Mouse (Mus musculus) left cerebral cortex, postnatal 14 days (tissue): ENCODE data around the gene Tmem38b. TPM values are rescaled to one million over a fixed set of nuclear protein-coding genes. Genes with fewer than 3 reads are reported as not detected.

Experiments
- DNase-seq, 2 experiments: peaks; one replicate each; pipeline ENCODE4 v3.0.0; 2021 to 2022; ENCODE audit warnings: low spot score in 2 of 2, mixed read lengths in 1 of 2
- intact Hi-C: fragments of 180-260 bp; cut with DNase I; formaldehyde crosslinking; loops from one replicate; pipeline ENCODE4 v1.15.1; 2025
- total RNA-seq, 2 experiments: library from RNA; stranded (reverse); gene quantifications; 2 replicates each; pipeline ENCODE4 v1.2.3; 2021

Tmem38b gene
- total RNA-seq, 2 experiments from 2014 or later: 10.2 to 16.8 TPM

GRCm38 (mm10) chr4:53866459-53866858 is 40.6 kb downstream of the Tmem38b start:
- DNase-seq: no peak
- intact Hi-C loops: no loop called here

DNA sequence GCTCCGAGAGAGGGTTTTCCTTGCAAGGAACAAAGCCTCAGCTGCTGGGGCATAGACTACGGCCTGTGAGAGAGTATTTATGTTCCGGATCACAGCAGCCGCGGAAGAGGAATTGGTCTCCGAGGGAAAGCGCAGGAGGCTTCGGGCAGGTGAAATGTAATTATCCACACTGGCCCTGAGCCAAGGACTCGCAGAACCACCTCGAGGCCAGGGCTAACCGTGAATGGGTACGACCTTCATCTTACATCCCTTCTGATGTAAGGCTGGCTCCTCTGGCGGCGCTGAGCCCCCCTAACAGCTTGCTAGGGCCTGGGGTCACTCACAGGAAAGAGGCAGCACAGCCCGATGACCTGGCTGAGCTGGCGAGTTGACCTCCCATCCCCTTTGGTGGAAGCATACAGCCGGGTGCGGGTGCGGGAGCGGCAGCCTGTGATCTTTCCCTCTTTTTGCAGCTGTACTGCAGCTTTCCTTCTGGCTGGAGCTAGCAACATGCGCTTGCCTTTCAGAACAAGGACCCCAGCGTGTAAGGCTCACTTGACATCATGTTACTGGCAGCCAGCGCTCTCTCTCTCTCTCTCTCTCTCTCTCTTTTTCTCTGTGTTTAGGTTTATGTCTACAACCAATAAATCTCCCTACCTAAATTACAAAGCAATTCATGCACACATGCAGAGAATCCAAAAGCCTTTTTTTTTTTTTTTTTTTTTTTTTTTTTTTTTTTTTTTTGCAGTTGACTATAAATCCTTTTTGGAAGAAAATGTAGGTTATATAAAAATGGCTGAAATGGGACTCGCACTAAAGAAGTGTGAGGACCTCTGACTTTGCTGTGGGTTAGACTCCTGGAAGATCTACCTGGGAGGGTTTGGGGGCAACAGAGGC is 52.9 kb downstream of the Tmem38b start:
- intact Hi-C loops: no loop called here
- no peak for DNase-seq

DNA sequence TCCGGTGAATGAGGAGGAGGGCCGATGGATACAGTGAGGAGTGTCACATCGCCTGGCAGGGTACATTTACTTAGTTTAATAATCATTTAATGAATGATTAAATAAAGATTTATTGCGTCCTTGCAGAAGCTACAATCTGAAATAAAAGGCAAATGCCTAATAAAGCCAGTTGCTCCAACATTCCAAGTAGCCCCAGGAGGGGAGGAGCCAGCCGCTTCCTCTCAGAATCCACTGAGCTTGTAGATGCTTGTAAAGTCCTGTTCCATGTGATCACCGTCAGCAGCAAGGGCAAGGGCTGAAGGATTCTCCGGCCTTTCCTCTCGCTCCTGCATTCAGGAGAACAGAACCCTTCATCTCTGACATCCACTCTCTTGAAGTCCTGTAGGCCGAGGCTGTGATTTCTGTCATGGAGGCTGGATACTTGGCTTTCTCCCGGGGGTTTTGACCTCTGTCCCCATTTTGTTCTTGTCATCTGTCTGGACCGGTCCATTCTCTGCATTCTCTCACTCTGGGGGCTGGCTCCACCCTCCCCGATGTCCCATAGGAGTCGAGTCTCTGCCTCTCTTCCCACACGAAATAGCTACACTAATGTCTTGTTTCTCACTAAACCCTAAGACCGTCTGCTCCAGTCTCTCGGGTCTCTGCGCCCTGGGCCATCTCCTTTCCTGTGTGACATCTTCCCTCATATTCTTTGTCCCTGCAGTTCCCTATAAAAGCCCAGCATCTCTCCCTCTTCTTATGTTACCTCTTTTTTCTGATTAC is 57.3 kb downstream of the Tmem38b start:
- no peak for DNase-seq
- intact Hi-C loops: loop anchor here (5.0 kb wide), 1 partner anchor 1359 kb away; no protein-coding TSS in a partner anchor

- intact Hi-C loops: loop anchor here (1.0 to 5.0 kb wide), 2 partner anchors 35 to 1358 kb away; no protein-coding TSS in a partner anchor
- peak; percentile 52 to 66 for DNase-seq
Measured at GRCm38 (mm10) chr4:53884351-53885245, 58.8 kb downstream of the Tmem38b start.

GRCm38 (mm10) chr4:53886342-53887088 is 60.7 kb downstream of the Tmem38b start:
- DNase-seq: no peak
- intact Hi-C loops: no loop called here

- intact Hi-C loops: no loop called here
- DNase-seq: no peak
Measured at GRCm38 (mm10) chr4:53895335-53895734, 69.5 kb downstream of the Tmem38b start.

DNA sequence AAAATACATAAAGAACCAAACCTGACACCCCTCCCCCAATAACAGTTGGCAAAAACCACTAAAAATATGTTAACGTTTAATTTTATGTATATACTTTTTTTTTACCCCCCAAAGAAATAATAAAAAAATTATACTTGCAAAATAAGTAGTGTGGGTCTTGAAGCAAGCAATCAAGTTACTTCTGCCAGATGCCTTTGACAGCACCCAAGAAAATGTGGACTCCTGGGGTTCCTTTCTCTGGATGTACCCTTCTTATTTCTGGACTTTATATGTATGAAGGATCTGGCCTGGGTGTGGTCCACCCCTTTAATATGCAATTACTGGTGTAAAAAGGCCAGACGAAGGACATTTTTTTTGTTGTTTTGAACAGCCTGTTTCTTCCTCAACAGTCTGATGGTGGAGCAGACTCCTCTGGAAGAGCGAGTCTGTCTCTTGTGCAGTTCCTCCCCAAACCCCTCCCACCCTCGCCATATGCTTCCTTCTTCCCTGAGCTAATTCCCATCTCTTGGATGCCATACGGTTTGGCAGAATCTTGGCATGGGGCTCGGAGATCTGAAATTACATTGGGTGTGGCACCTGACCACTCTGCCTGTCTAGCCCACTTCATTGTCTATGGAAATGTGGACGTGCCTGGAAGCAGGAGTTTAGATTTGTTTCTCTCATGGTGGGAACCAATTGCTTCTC is 70.4 kb downstream of the Tmem38b start:
- intact Hi-C loops: no loop called here
- DNase-seq: no peak

DNA sequence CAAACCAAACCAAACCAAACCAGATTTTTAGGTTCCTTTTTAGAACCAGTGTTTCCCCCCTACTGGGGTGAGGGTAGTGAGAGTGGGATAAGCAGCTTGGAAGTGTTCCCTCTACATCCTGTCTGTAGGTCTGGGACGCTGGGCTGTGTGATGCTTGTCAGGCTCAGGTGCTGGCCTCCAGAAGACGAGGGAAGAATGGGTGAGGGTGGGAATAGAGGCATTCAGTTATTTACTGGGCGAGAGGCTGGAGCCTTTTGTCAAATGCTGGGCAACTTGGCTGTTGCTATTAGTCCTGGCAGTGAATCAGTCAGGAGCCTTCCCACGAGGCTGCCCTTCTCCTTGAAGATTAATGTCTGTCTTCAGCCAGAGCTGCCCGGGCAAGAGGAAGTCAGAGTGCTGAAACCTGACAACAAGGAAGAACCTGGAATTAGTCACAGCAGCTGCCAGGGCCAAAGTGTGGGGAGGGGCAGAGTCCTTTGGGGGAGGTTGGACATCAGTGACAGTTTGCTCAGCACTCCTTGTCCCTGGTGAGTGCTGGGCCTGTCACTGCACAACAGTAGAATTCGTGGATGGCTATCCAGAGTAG is 74.6 kb downstream of the Tmem38b start:
- intact Hi-C loops: no loop called here
- no peak for DNase-seq

- intact Hi-C loops: no loop called here
- DNase-seq: no peak
Measured at GRCm38 (mm10) chr4:53904335-53904734, 78.5 kb downstream of the Tmem38b start.

DNA sequence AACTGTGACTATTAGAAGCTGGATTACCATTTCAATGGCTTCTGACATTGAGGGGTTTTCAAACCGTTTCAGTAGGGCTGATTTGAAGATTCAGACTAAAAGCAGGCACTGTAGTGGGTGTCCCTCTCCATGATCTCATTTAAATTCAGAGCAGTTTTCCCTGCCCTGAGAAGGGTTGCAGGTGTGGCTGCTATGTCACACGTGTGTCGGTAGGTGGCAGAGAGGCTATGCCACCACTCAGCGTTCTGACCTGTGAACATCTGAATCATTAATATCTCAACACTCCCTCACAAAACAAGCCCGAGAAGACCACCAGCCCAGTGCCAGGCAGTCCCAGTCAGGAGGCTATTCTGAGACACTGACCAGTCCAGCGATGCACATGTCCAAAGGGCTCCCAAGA is 79.7 kb downstream of the Tmem38b start:
- intact Hi-C loops: no loop called here
- no peak for DNase-seq

GRCm38 (mm10) chr4:53907071-53907470 is 81.2 kb downstream of the Tmem38b start:
- no peak for DNase-seq
- intact Hi-C loops: no loop called here

Other genes with a start within 250 kb of the Tmem38b start
- 10 to 100 TPM; 36.0 to 38.9 TPM for gene Fsd1l, start 194.6 kb upstream of the Tmem38b start, total RNA-seq
- gene Fktn, start 112.0 kb upstream of the Tmem38b start, total RNA-seq: 10 to 100 TPM; 31.0 to 33.7 TPM
- gene Tal2, start 46.3 kb upstream of the Tmem38b start, total RNA-seq: under 1 TPM in 1 of 2 experiments, not detected in 1; 0.25 TPM